Mouse (Mus musculus): ENCODE measurements at regions not wholly inside any gene's neighbourhood (a gene's known extent, or its start where the extent isn't known, plus 50 kb on each side); places are given as distances from the start of the nearest gene placed in this dataset.

GRCm38 (mm10) chr14:72371702-72372277 is 119.8 kb downstream of the Gm9195 start:
- DNase-seq (ENCODE audit: low read depth) = peak; percentile 53

DNA sequence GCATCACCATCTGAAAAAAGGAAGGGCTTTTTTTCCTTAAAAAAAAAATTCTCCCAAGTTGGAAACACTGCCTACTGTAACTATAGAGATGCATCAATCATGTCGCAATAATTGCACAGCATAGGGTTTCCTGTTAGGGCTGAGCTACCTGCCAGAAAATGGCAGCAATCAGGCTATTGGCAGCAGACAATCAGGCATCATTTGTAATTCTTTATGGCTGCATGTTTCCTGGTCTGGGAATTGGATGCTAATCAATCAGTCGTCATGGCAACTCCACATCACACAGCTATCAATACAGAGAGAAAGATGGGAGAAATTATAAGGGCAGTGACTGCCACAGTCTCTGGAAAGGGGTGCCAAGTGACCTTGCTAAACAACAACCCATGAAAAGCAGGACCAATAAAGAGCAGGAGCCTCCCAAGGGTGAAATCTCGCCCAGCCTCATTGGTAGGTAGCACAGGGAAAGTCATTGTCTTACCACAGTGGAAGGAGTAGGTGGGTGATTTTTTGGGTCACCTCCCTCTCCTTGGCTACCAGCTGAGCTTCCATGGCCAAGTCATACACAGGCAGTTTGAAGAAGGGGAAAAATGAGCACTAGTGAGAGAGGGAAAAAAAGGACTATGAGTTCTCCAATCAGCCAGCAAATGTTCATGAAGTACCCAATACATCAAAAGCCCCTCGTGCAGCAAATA is 130.7 kb downstream of the Gm9195 start:
- DNase-seq (ENCODE audit: low read depth) = no peak

- no peak for DNase-seq (ENCODE audit: low read depth)
These were observed 131.5 kb downstream of the Gm9195 start for GRCm38 (mm10) chr14:72360181-72360580.

DNA sequence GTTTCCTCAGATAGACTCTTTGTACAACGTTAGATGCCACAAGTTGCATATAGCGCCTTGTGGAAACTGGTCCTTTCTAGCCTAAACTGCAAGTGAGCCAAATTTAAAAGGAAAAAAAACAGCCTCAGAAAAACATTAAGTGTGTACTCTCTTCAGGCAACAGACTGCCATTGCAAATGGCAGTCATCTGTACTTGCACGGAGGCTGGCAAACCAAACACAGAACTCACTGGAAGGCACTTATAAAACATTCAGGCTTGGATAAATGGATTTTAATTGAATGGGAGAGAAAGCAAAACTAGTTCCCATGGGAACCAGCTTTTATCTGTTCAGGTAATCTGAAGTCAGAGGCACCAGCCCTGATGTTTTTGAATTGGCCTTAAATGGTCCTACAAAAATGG is 133.7 kb downstream of the Gm9195 start:
- no peak for DNase-seq (ENCODE audit: low read depth)

DNA sequence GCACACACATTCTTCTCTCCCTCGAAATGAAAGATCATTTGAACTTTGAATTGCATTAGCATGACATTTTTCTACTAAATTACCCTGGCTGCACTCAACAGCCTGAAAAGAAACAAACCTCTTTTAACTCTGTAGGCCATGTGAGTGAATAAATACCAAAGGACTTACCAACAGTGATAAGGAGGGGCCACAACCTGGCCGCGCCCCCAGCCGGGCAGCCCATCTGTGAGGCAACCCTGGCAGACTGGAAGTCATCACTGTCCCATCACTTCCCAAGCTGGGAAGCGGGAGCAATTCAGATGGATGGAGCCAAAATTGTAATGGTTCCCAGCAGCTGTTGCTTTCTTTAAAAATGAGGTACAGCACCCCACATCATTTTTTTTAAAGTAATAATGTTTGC is 149.5 kb downstream of the Gm9195 start:
- DNase-seq (ENCODE audit: low read depth) = no peak

GRCm38 (mm10) chr14:72341590-72342154 is 150.0 kb downstream of the Gm9195 start:
- no peak for DNase-seq (ENCODE audit: low read depth)

GRCm38 (mm10) chr14:72338046-72338445 is 153.6 kb downstream of the Gm9195 start:
- no peak for DNase-seq (ENCODE audit: low read depth)

GRCm38 (mm10) chr14:72303856-72304255 is 187.8 kb downstream of the Gm9195 start:
- no peak for DNase-seq (ENCODE audit: low read depth)

DNA sequence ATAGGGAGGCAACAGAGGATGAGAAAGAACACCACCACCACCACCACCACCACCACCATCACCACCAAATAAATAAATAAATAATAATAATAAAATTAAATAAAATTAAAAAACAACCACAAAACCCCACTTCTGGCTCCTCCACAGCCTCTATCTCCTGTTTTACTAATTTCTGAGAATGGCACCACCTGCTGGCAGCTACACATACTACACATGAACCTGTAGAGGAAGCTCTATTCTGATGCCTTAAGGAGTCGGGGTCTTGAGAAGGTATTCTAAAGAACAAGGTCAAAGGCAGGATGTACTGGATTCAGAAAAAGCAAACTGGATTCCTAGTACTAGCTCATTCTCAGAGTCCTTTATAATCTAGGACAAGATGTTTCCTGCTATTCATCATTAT is 191.6 kb downstream of the Gm9195 start:
- DNase-seq (ENCODE audit: low read depth) = peak; percentile 33

- DNase-seq (ENCODE audit: low read depth) = no peak
These were observed 197.0 kb downstream of the Gm9195 start for GRCm38 (mm10) chr14:72294631-72295030.

GRCm38 (mm10) chr14:72293677-72294387 is 197.8 kb downstream of the Gm9195 start:
- DNase-seq (ENCODE audit: low read depth) = no peak

DNA sequence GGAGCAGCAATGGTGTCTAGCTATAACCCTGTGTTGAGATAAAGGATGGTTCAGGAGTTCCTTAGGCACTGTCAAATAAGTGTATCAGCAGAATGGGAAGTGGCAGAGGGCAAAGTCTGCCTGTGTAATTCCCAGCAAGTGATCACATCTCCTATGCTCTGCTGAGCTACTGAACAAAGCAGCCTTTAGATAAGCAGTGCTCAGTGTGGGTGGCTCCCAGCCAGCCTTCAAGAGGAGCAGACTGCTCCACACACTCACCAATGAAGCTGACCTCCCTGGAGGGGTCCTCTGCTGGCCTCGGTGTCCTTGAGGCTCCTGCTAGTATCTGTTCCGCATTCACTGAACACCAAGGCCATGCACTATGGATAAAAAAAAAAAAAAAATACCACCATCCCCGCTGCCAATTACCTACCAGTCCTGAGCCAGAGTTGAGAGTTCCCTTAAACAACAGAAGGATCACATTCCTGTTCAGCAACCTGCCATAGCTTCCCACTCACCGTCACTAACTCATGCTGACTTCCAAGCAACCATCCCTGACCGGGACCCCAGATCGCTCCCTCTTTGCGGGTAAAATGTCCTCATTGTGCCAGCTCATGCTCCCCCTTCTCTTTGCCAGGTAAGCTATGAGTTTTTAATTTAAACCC is 198.9 kb downstream of the Gm9195 start:
- no peak for DNase-seq (ENCODE audit: low read depth)

DNA sequence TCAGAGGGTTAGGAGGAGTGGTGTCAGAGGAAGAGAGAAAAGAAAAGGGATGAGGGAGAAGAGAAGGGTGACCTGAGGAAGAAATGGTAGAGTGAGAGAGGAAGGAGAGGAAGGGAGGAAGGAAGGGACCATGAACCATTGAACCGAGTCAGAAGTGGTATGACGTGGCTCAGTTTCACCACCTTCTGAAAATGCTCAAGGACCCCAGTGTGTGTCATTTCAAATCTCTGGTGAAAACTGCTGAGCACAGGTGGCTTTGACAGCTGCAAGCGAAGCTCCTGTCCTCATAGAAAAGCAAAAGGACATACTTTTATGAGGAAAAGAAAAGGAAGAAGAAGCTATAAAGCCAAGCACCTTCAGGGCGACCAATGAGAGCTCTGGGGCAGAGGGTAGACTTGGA is 214.3 kb downstream of the Gm9195 start:
- no peak for DNase-seq (ENCODE audit: low read depth)

- DNase-seq (ENCODE audit: low read depth) = no peak
These were observed 232.4 kb downstream of the Gm9195 start for GRCm38 (mm10) chr14:72259255-72259654.

DNA sequence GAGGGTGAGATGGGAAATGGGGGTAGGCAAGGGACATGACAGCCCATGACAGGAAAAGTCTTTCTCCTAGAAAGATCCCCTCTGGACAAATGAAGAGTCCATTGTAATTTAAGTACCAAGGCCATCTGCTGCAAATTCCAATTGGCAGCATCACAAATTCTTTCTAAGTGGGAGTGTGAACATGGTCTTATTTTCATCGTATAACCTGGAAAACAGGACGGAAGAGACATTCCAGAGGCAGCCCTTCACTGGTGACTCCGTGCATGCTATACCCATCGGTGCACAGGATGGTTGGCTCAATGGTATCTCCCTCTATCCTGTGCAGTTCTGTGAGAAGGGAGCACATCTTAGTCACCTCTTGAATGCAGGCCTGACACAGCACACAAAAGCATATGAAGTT is 249.8 kb downstream of the Gm9195 start:
- no peak for DNase-seq (ENCODE audit: low read depth)

GRCm38 (mm10) chr14:72240272-72240671 is 251.4 kb downstream of the Gm9195 start:
- no peak for DNase-seq (ENCODE audit: low read depth)

- no peak for DNase-seq (ENCODE audit: low read depth)
These were observed 253.3 kb downstream of the Gm9195 start for GRCm38 (mm10) chr14:72238344-72238743.

DNA sequence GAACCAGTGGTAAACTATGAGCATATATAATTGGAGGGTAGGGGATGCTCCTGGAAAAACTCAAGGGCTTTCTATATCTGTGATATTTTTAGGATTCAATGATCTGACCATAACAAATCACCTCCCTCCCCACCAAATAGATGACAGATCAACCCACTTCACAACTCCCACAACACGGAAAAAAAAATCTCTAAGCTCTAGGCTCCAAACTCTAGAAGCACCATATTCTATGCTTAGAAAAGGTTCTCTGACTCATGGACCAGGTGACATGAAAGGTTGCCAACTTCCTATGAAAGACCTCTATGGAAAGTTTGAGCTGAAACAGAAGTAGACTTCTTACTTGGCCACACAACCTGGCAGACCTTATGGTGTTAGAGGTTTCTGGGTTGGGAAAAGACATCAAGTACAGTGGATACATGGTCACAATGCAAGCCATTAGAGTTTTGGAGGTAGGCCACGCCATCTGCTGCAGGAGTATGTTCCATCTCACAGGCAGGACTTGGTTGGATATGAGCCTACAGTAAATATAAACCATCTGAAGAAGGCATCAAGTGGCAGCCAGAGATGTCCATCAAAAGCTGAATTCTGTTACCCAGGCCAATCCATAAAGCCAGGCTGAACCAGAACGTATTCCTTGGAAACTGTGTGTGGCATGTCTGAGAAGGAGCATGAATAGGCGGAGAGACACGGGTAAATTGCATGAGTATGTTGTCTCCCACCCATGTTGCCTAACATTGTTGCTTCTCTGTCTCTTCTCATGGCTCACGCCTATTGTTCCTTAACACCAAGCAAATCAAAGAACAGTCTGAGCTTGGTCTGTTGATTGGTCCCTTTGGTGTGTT is 257.2 kb downstream of the Gm9195 start:
- DNase-seq (ENCODE audit: low read depth) = no peak

DNA sequence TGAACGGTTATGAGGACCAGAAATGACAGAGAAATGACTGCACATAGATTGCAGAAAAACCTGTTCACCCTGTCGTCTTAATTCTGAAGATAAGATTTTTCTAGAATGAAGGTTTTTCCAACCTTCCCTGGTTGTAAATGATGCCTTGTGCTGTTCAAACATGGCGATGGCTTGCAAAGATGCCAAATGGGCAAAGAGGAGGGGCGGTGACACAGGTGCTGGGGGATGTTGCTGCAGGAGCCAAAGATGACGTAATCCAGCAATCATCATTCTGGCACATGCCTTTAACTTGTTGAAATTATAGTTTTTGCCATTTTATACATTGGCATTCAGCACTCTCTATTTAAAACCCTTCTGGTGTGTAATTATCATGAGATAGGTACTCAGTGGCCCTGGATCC is 263.8 kb downstream of the Gm9195 start:
- DNase-seq (ENCODE audit: low read depth) = no peak

DNA sequence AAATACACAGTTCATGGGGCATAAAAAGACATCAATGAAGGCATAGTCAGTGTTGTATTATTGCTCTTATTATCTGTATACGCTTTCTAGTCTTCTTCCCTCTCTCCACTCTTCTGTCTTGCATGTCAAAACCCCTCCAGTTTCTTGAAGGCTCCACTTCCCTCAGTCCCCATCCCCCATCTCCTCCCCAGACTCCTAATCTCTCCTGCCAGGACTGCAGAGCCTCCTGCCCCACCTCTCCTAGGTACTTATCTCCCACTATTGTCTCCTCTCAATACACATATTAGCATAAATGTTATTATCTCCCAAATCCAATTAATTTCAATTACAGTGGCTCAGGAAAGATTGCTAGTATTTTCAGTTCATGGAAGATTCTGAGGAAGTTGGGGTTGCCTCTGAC is 264.2 kb downstream of the Gm9195 start:
- no peak for DNase-seq (ENCODE audit: low read depth)

DNA sequence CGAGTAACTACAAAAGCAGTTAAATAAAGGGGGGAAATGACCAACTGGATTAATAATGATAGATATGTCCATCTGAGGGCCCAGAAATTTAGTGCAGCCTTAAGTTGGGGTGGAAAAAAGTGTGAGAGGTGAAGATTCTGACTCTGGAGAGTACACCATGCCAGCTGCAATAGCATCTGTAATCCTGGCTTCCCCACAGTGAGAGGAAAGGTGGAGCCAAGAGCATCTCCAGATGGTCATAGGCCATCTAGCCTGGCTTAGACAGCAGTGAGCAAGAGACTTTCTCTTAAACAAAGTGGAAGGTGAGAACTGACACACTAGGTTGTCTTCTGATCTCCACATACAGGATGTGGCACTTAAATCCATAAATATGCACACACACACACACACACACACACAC is 264.7 kb downstream of the Gm9195 start:
- DNase-seq (ENCODE audit: low read depth) = no peak

DNA sequence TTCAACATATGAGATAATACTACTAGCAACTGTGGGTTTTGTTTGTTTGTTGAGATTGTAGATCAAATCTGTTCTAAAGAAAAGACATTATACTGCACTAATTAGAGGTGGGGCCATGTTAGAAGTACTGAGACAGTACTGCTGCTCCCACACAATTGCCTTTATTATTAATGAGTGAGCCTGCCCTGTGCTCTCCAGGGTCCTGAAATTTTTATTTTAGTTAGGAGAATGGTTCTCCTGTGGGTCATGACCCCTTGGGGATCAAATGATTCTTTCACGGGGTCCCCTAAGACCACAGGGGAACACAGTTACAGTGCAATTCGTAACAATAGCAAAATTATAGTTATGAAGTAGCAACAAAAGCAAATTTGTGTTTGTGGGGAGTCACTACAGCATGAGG is 268.8 kb downstream of the Gm9195 start:
- no peak for DNase-seq (ENCODE audit: low read depth)
